Mouse (Mus musculus) hindbrain, embryonic 14.5 days (tissue): ENCODE results near the gene Frmd4a. TPM values are rescaled to one million over a fixed set of nuclear protein-coding genes. Genes with fewer than 3 reads are reported as not detected.

ENCODE experiments used
- ATAC-seq: fragments of 200-750 bp; cut with Nextera tagmentation; 2 replicates; pipeline ENCODE4 v1.8.0; 2017; ENCODE audit warnings: moderate number of reproducible peaks, mild to moderate bottlenecking, moderate TSS enrichment, moderate library complexity; ENCODE audit not compliant: low FRiP score
- DNase-seq: peaks from one replicate; pipeline ENCODE4 v3.0.0-alpha.2; 2015; ENCODE audit warnings: low spot score
- H3K27ac ChIP-seq: fragments of 300-500 bp; sonication (generic); 2 replicates; pipeline ENCODE4 v1.5.1; 2014; ENCODE audit warnings: mild to moderate bottlenecking, moderate library complexity
- H3K27me3 ChIP-seq: fragments of 300-500 bp; sonication (generic); 2 replicates; pipeline ENCODE4 v1.6.1; 2014; ENCODE audit warnings: mild to moderate bottlenecking, low read length, mixed read lengths; ENCODE audit not compliant: control insufficient read depth, insufficient read depth
- H3K36me3 ChIP-seq: fragments of 300-500 bp; sonication (generic); replicated peaks from 2 replicates; pipeline ENCODE4 v1.6.1; 2014; ENCODE audit not compliant: control insufficient read depth, insufficient read depth
- H3K4me1 ChIP-seq: fragments of 300-500 bp; sonication (generic); replicated peaks from 2 replicates; pipeline ENCODE4 v1.6.1; 2014; ENCODE audit warnings: antibody characterized with exemption, low read length, mixed read lengths; ENCODE audit not compliant: control insufficient read depth, insufficient read depth
- H3K4me2 ChIP-seq: fragments of 300-500 bp; sonication (generic); replicated peaks from 2 replicates; pipeline ENCODE4 v1.6.1; 2014; ENCODE audit warnings: mild to moderate bottlenecking, moderate library complexity
- H3K4me3 ChIP-seq: fragments of 300-500 bp; sonication (generic); replicated peaks from 2 replicates; pipeline ENCODE4 v1.5.1; 2014; ENCODE audit warnings: mild to moderate bottlenecking, low read length
- H3K9ac ChIP-seq: fragments of 300-500 bp; sonication (generic); 2 replicates; pipeline ENCODE4 v1.6.1; 2014
- H3K9me3 ChIP-seq: fragments of 300-500 bp; sonication (generic); 2 replicates; pipeline ENCODE4 v1.6.1; 2016; ENCODE audit warnings: low read length; ENCODE audit not compliant: control insufficient read depth
- WGBS: fragments of 180-500 bp; shearing (Covaris S2); extraction: QIAGEN DNeasy Blood & Tissue Kit; methylation state at CpG from one replicate; pipeline ENCODE4 v1.1.7; 2014; 5-methylcytosine and 5-hydroxymethylcytosine counted together
- polyA plus RNA-seq: library from polyadenylated mRNA; unstranded; fragments of >200 nt; fragmentation: Nextera tagmentation; extraction: Ambion mirVana; gene quantifications from 2 replicates; pipeline ENCODE4 v1.2.1, GENCODE M21; 2014

The Frmd4a gene
- polyA plus RNA-seq, 1 experiment from 2014 or later: 56.9 TPM

GRCm38 (mm10) chr2:4566260-4566955 lies 548.9 kb downstream of the Frmd4a start:
- Histone ChIP-seq H3K4me3 (no peak overlapping the region), H3K4me1 (peaks cover 6% of the 10 kb centered on the region; the same call in 1 of the 2 replicates), H3K9ac (no peak overlapping the region), H3K9me3 (no peaks in the 10 kb centered on the region), H3K4me2 (no peak overlapping the region), H3K27me3 (no peaks in the 10 kb centered on the region), H3K27ac (no peak overlapping the region), H3K36me3 (peaks cover 55% of the 10 kb centered on the region)
- 94% methylated on average over 4 of the region's 4 CpGs for WGBS
- ATAC-seq (no peak), DNase-seq (no peak)

- Histone ChIP-seq H3K4me3 (no peak overlapping the region), H3K36me3 (peaks cover 54% of the 10 kb centered on the region), H3K27ac (no peak overlapping the region), H3K9me3 (no peaks in the 10 kb centered on the region), H3K4me2 (no peak overlapping the region), H3K9ac (no peak overlapping the region), H3K27me3 (no peaks in the 10 kb centered on the region), H3K4me1 (peaks cover 3% of the 10 kb centered on the region; the same call in 1 of the 2 replicates)
- ATAC-seq (no peak), DNase-seq (no peak)
- WGBS: 97% methylated on average over 9 of the region's 9 CpGs
Measured at GRCm38 (mm10) chr2:4566956-4567680, 549.6 kb downstream of the Frmd4a start.

- no peaks in the 10 kb centered on the region for H3K27me3 ChIP-seq
- no peak overlapping the region for H3K27ac ChIP-seq
- H3K4me1 ChIP-seq: peaks cover under 1% of the 10 kb centered on the region; the same call in 1 of the 2 replicates
- 81% methylated on average over 5 of the region's 5 CpGs for WGBS
- H3K4me3 ChIP-seq: no peak overlapping the region
- DNase-seq (no peak), ATAC-seq (peak; percentile 38; the same call in 1 of the 2 replicates)
- H3K9me3 ChIP-seq: no peaks in the 10 kb centered on the region
- peaks cover 70% of the 10 kb centered on the region for H3K36me3 ChIP-seq
- H3K4me2 ChIP-seq: no peak overlapping the region
- no peak overlapping the region for H3K9ac ChIP-seq
Measured at GRCm38 (mm10) chr2:4568967-4569366, 551.5 kb downstream of the Frmd4a start.

GRCm38 (mm10) chr2:4570186-4570861 lies 552.8 kb downstream of the Frmd4a start:
- no peak for DNase-seq
- no peak overlapping the region for H3K4me3 ChIP-seq
- H3K9me3 ChIP-seq: no peaks in the 10 kb centered on the region
- 0 out of 2 replicates have a peak overlapping the region, but pooled peaks have one; percentile 22 for H3K27ac ChIP-seq
- no peak overlapping the region for H3K4me2 ChIP-seq
- 82% methylated on average over 10 of the region's 10 CpGs for WGBS
- peaks cover 84% of the 10 kb centered on the region for H3K36me3 ChIP-seq
- no peaks in the 10 kb centered on the region for H3K27me3 ChIP-seq
- no peak for ATAC-seq
- no peaks in the 10 kb centered on the region for H3K4me1 ChIP-seq
- H3K9ac ChIP-seq: no peak overlapping the region

GRCm38 (mm10) chr2:4572498-4573263 lies 555.2 kb downstream of the Frmd4a start:
- Histone ChIP-seq H3K9me3 (no peaks in the 10 kb centered on the region), H3K4me1 (no peaks in the 10 kb centered on the region), H3K36me3 (peaks cover 80% of the 10 kb centered on the region), H3K4me3 (no peak overlapping the region), H3K9ac (no peak overlapping the region), H3K27ac (no peak overlapping the region), H3K4me2 (no peak overlapping the region), H3K27me3 (no peaks in the 10 kb centered on the region)
- DNase-seq (no peak), ATAC-seq (no peak)
- 89% methylated on average over 7 of the region's 7 CpGs for WGBS

- H3K27me3 ChIP-seq: no peaks in the 10 kb centered on the region
- no peak overlapping the region for H3K4me2 ChIP-seq
- WGBS: 67% methylated on average over 4 of the region's 4 CpGs
- no peaks in the 10 kb centered on the region for H3K9me3 ChIP-seq
- DNase-seq (no peak), ATAC-seq (no peak)
- no peak overlapping the region for H3K4me3 ChIP-seq
- no peak overlapping the region for H3K27ac ChIP-seq
- H3K4me1 ChIP-seq: no peaks in the 10 kb centered on the region
- H3K36me3 ChIP-seq: peaks cover 80% of the 10 kb centered on the region
- H3K9ac ChIP-seq: no peak overlapping the region
Measured at GRCm38 (mm10) chr2:4573386-4573785, 555.9 kb downstream of the Frmd4a start.

- Histone ChIP-seq H3K27me3 (no peaks in the 10 kb centered on the region), H3K4me2 (no peak overlapping the region), H3K9ac (no peak overlapping the region), H3K4me1 (no peaks in the 10 kb centered on the region), H3K36me3 (peaks cover 81% of the 10 kb centered on the region), H3K4me3 (no peak overlapping the region), H3K27ac (no peak overlapping the region), H3K9me3 (no peaks in the 10 kb centered on the region)
- DNase-seq: no peak
- ATAC-seq: no peak
- 70% methylated on average over 5 of the region's 5 CpGs for WGBS
Measured at GRCm38 (mm10) chr2:4574251-4574650, 556.7 kb downstream of the Frmd4a start.

GRCm38 (mm10) chr2:4575163-4575562 lies 557.6 kb downstream of the Frmd4a start:
- H3K27me3 ChIP-seq: no peaks in the 10 kb centered on the region
- no peak overlapping the region for H3K27ac ChIP-seq
- no peaks in the 10 kb centered on the region for H3K4me1 ChIP-seq
- H3K9ac ChIP-seq: no peak overlapping the region
- no peak overlapping the region for H3K4me2 ChIP-seq
- no peak for DNase-seq
- H3K9me3 ChIP-seq: no peaks in the 10 kb centered on the region
- 49% methylated on average over 2 of the region's 2 CpGs for WGBS
- H3K4me3 ChIP-seq: no peak overlapping the region
- no peak for ATAC-seq
- H3K36me3 ChIP-seq: peaks cover 76% of the 10 kb centered on the region

- H3K36me3 ChIP-seq: peaks cover 74% of the 10 kb centered on the region
- H3K27me3 ChIP-seq: no peaks in the 10 kb centered on the region
- ATAC-seq: no peak
- H3K27ac ChIP-seq: no peak overlapping the region
- H3K9ac ChIP-seq: no peak overlapping the region
- WGBS: 89% methylated on average over 7 of the region's 7 CpGs
- DNase-seq: no peak
- H3K9me3 ChIP-seq: no peaks in the 10 kb centered on the region
- no peaks in the 10 kb centered on the region for H3K4me1 ChIP-seq
- no peak overlapping the region for H3K4me3 ChIP-seq
- no peak overlapping the region for H3K4me2 ChIP-seq
Measured at GRCm38 (mm10) chr2:4575975-4576374, 558.5 kb downstream of the Frmd4a start.
